ENCODE assay signal across 16 mouse cellular contexts in genomic region chr12:111741338-111741737, GRCm38 (mm10).
"Had no signal": no experiment of that assay in that cellular context is flagged by ENCODE, and none has a peak within 500 bp of the region (broad histone marks: within the 10 kb centered on the region; RNA-seq: fewer than 3 reads in every experiment).

No protein-coding gene starts in this region.

- H3K36me3 ChIP-seq: lung, embryonic 15.5 days; midbrain, embryonic 15.5 days; neural tube, embryonic 12.5 days; stomach, embryonic 15.5 days had no signal

- H3K4me1 ChIP-seq: midbrain, embryonic 15.5 days had no signal

- H3K27me3 ChIP-seq: lung, embryonic 15.5 days; megakaryocyte, embryonic 14.5 days; midbrain, embryonic 13.5 days; midbrain, embryonic 15.5 days; neural tube, embryonic 12.5 days; stomach, embryonic 15.5 days had no signal

- H3K4me3 ChIP-seq: lung, embryonic 15.5 days; megakaryocyte, embryonic 14.5 days; midbrain, embryonic 13.5 days; midbrain, embryonic 15.5 days; neural tube, embryonic 12.5 days; stomach, embryonic 15.5 days had no signal

- H3K27ac ChIP-seq: lung, embryonic 15.5 days; macrophage; midbrain, embryonic 13.5 days; midbrain, embryonic 15.5 days; neural tube, embryonic 12.5 days; stomach, embryonic 15.5 days; stomach, postnatal 0 days had no signal

- H3K9me3 ChIP-seq: lung, embryonic 15.5 days; megakaryocyte, embryonic 14.5 days; midbrain, embryonic 13.5 days; midbrain, embryonic 15.5 days; neural tube, embryonic 12.5 days; stomach, embryonic 15.5 days had no signal

- H3K9ac ChIP-seq: lung, embryonic 15.5 days; midbrain, embryonic 13.5 days; midbrain, embryonic 15.5 days; neural tube, embryonic 12.5 days; stomach, embryonic 15.5 days had no signal

- ATAC-seq: lung, postnatal 0 days; midbrain, embryonic 13.5 days; midbrain, embryonic 15.5 days had no signal

- DNase-seq: lung, postnatal 14 days; lung, postnatal 36 days; right cerebral cortex, postnatal 14 days; thymus, adult 2 months; thymus, postnatal 25 days; thymus, postnatal 4 days had no signal

- H3K4me2 ChIP-seq: lung, embryonic 15.5 days; midbrain, embryonic 11.5 days; midbrain, embryonic 13.5 days; midbrain, embryonic 15.5 days; neural tube, embryonic 12.5 days; stomach, embryonic 15.5 days had no signal
